Comparison of ENCODE assay signal across 8 mouse cellular contexts in the genomic region with DNA sequence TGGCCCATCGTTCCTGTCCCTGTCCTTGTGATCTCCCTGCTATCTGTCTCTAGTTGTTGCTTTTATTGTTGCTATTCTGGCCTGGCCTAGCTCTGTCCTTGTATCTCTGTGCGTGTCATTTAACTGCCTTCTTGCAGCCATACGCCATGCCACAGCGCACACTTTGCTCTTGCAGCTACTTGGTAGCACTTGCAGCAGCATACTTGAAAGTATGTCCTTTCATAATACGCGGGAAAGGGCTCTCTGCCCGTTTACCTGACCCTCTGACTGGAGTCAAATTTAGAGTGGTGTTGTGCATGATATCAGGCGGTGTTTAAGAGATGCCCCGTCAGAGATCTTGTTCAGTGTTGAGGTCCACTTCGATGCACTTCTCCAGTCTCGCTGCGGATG. TPM values are rescaled to one million over a fixed set of nuclear protein-coding genes. Genes with fewer than 3 reads are reported as not detected.
DNase-seq lines count a peak whose midpoint lies in the region; ATAC-seq and TF ChIP-seq lines count a peak whose summit lies in the region.

No protein-coding gene starts in this region.

- no peak for TF ChIP-seq CTCF in cerebellum, adult 2 months (IDR thresholded peaks at IDR 0.05; ENCODE audit: borderline replicate concordance, insufficient read depth, low read depth, low read length)
- TF ChIP-seq CTCF in stomach, postnatal 0 days (IDR thresholded peaks at IDR 0.05; ENCODE audit: low read depth), result no peak

- TF ChIP-seq EP300 in stomach, postnatal 0 days (optimal IDR thresholded peaks at IDR 0.05), result no peak

- no peaks in the 10 kb centered on the region for H3K9me3 ChIP-seq in heart, embryonic 13.5 days
- H3K9me3 ChIP-seq in liver, embryonic 12.5 days (replicated peaks), result no peaks in the 10 kb centered on the region
- no peaks in the 10 kb centered on the region for H3K9me3 ChIP-seq in stomach, postnatal 0 days (ENCODE audit: control insufficient read depth, low read length)

- ATAC-seq in heart, embryonic 13.5 days (ENCODE audit: extremely low read depth, insufficient number of reproducible peaks, low FRiP score, low TSS enrichment), result no peak
- peak; percentile 16; the same call in 1 of the 2 replicates for ATAC-seq in liver, embryonic 12.5 days
- peak; percentile 19; the same call in 1 of the 2 replicates for ATAC-seq in stomach, postnatal 0 days (ENCODE audit: low FRiP score, low TSS enrichment)

- peak overlapping the region; percentile 93 for H3K4me2 ChIP-seq in heart, embryonic 13.5 days
- H3K4me2 ChIP-seq in liver, embryonic 12.5 days, result peak overlapping the region; percentile 83
- H3K4me2 ChIP-seq in stomach, postnatal 0 days (replicated peaks; ENCODE audit: low read depth), result peak overlapping the region; percentile 81

- peak overlapping the region; percentile 97 for H3K9ac ChIP-seq in heart, embryonic 13.5 days
- H3K9ac ChIP-seq in liver, embryonic 12.5 days, result peak overlapping the region; percentile 84
- peak overlapping the region; percentile 95 for H3K9ac ChIP-seq in stomach, postnatal 0 days (ENCODE audit: low read length)

- H3K36me3 ChIP-seq in heart, embryonic 13.5 days, result no peaks in the 10 kb centered on the region
- no peaks in the 10 kb centered on the region; the same call in 1 of the 2 replicates for H3K36me3 ChIP-seq in liver, embryonic 12.5 days
- H3K36me3 ChIP-seq in stomach, postnatal 0 days (ENCODE audit: control insufficient read depth, insufficient read depth, low read length), result no peaks in the 10 kb centered on the region

- no peak for TF ChIP-seq POLR2A in cerebellum, adult 2 months (IDR thresholded peaks at IDR 0.05; ENCODE audit: borderline replicate concordance, insufficient read depth, low read length)

- 5% methylated on average over 12 of the region's 12 CpGs for WGBS in cerebellum, adult 2 months
- WGBS in heart, embryonic 13.5 days, result 6% methylated on average over 12 of the region's 12 CpGs
- WGBS in liver, embryonic 12.5 days (ENCODE audit: insufficient replicate concordance), result 5% methylated on average over 12 of the region's 12 CpGs
- WGBS in stomach, postnatal 0 days, result 10% methylated on average over 12 of the region's 12 CpGs

- peak overlapping the region; percentile 80 for H3K4me3 ChIP-seq in cerebellum, adult 2 months (replicated peaks; ENCODE audit: insufficient read depth, low read depth, low read length)
- peak overlapping the region; percentile 99 for H3K4me3 ChIP-seq in heart, embryonic 13.5 days
- peak overlapping the region; percentile 79 for H3K4me3 ChIP-seq in liver, embryonic 12.5 days
- peak overlapping the region; percentile 97 for H3K4me3 ChIP-seq in stomach, postnatal 0 days (ENCODE audit: low read depth, low read length)

- H3K27ac ChIP-seq in cerebellum, adult 2 months (ENCODE audit: insufficient read depth, low read length), result no peak overlapping the region
- peak overlapping the region; percentile 48; the same call in 1 of the 2 replicates for H3K27ac ChIP-seq in heart, embryonic 13.5 days (replicated peaks)
- H3K27ac ChIP-seq in liver, embryonic 12.5 days, result peak overlapping the region; percentile 70; the same call in 1 of the 2 replicates
- no peak overlapping the region for H3K27ac ChIP-seq in stomach, postnatal 0 days (replicated peaks)

- no peaks in the 10 kb centered on the region for H3K4me1 ChIP-seq in cerebellum, adult 2 months (ENCODE audit: control insufficient read depth, insufficient read depth, low read length)
- H3K4me1 ChIP-seq in heart, embryonic 13.5 days, result peaks cover 9% of the 10 kb centered on the region
- peaks cover 16% of the 10 kb centered on the region for H3K4me1 ChIP-seq in liver, embryonic 12.5 days
- no peaks in the 10 kb centered on the region for H3K4me1 ChIP-seq in stomach, postnatal 0 days (replicated peaks; ENCODE audit: control insufficient read depth, insufficient read depth)

- DNase-seq in cerebellum, adult 2 months, result no peak
- no peak for DNase-seq in cerebellum, adult 9-11 months
- DNase-seq in spleen, postnatal 10 days (ENCODE audit: low spot score in 2 of 2), result peak; percentile 20 to 22
- no peak for DNase-seq in spleen, postnatal 36 days (ENCODE audit: low spot score in 2 of 2)
- peak; percentile 28 for DNase-seq in stomach, postnatal 0 days (ENCODE audit: low spot score)
- DNase-seq in gastrocnemius, adult 18-20 months (ENCODE audit: low spot score), result no peak

- H3K27me3 ChIP-seq in cerebellum, adult 2 months (ENCODE audit: control insufficient read depth, insufficient read depth, low read length), result no peaks in the 10 kb centered on the region
- H3K27me3 ChIP-seq in heart, embryonic 13.5 days (replicated peaks), result no peaks in the 10 kb centered on the region
- no peaks in the 10 kb centered on the region for H3K27me3 ChIP-seq in liver, embryonic 12.5 days (replicated peaks)
- H3K27me3 ChIP-seq in stomach, postnatal 0 days (ENCODE audit: control insufficient read depth, insufficient read depth, low read length), result no peaks in the 10 kb centered on the region

RNA-seq across cellular contexts. Expression of a gene that starts 0.6 kb away (rescaled TPM):
- polyA plus RNA-seq in cerebellum, adult 2 months (2012; rRNA removed), result 53.1 and 53.5 TPM in 2 replicates
- polyA plus RNA-seq in heart, embryonic 13.5 days (2015; fragmentation: Nextera tagmentation; extraction: Ambion mirVana), result 34.4 and 34.9 TPM in 2 replicates
- 33.1 and 33.9 TPM in 2 replicates for polyA plus RNA-seq in liver, embryonic 12.5 days (2016; fragmentation: Nextera tagmentation; extraction: Ambion mirVana)
- 14.5 and 16.1 TPM in 2 replicates for polyA plus RNA-seq in stomach, postnatal 0 days (2015; fragmentation: Nextera tagmentation; extraction: Ambion mirVana)
- total RNA-seq in gastrocnemius, adult 18-20 months (2021), result 10 to 100 TPM; 83.0 to 86.5 TPM

RNA-seq across cellular contexts. Expression of a gene that starts 35.1 kb away (rescaled TPM):
- polyA plus RNA-seq in cerebellum, adult 2 months (2012; rRNA removed), result 26.5 and 34.6 TPM in 2 replicates
- not detected in 2 replicates for polyA plus RNA-seq in heart, embryonic 13.5 days (2015; fragmentation: Nextera tagmentation; extraction: Ambion mirVana)
- 0.05 TPM in 1 of 2 replicates, not detected in the other for polyA plus RNA-seq in liver, embryonic 12.5 days (2016; fragmentation: Nextera tagmentation; extraction: Ambion mirVana)
- polyA plus RNA-seq in stomach, postnatal 0 days (2015; fragmentation: Nextera tagmentation; extraction: Ambion mirVana), result 1.5 and 1.7 TPM in 2 replicates
- total RNA-seq in gastrocnemius, adult 18-20 months (2021), result not detected

Comparison
In these comparisons a context has a peak if more than half of its experiments do, and no peak if none do; other contexts are left out.
1. DNase-seq: peak in spleen, postnatal 10 days (2 of 2) and stomach, postnatal 0 days (single experiment); none in cerebellum, adult 2 months (0 of 2), cerebellum, adult 9-11 months (single experiment), spleen, postnatal 36 days (0 of 2) and gastrocnemius, adult 18-20 months (single experiment).
2. H3K27ac ChIP-seq: peak in heart, embryonic 13.5 days (single experiment) and liver, embryonic 12.5 days (single experiment); none in cerebellum, adult 2 months (single experiment) and stomach, postnatal 0 days (single experiment).
3. RNA of a gene that starts 35.1 kb away (polyA plus RNA-seq): 26.5 to 34.6 TPM in cerebellum, adult 2 months; 1.5 to 1.7 TPM in stomach, postnatal 0 days, 0.05 TPM in liver, embryonic 12.5 days and not detected in heart, embryonic 13.5 days; every median in the first group is over 10 times any median in the second.
4. Peak in every context shown above with its lines, with median percentiles within 50 percentile points of each other: H3K4me3 ChIP-seq, H3K4me2 ChIP-seq and H3K9ac ChIP-seq.